Mouse (Mus musculus) heart, adult 8-10 months (tissue): ENCODE data around the gene Med4. TPM values are rescaled to one million over a fixed set of nuclear protein-coding genes. Genes with fewer than 3 reads are reported as not detected.

Experiments
- total RNA-seq, 4 experiments: library from RNA; stranded (reverse); gene quantifications; 2 replicates each; pipeline ENCODE4 v1.2.4; 2022

Med4 gene
- total RNA-seq, 4 experiments from 2014 or later = 19.8 to 23.7 (median 21.3) TPM

Other genes starting within 250 kb of the Med4 start
- 10 to 100 TPM; 18.1 to 19.5 (median 18.5) TPM for gene Rb1, start 184.2 kb upstream of the Med4 start, total RNA-seq
- 100 to 1,000 TPM; 747 to 855 (median 798) TPM for gene Itm2b, start 124.7 kb upstream of the Med4 start, total RNA-seq
- 100 to 1,000 TPM; 674 to 810 (median 734) TPM for gene Sucla2, start 15.3 kb downstream of the Med4 start, total RNA-seq
- 10 to 100 TPM in 1 of 4 experiments, 1 to 10 TPM in 3; 7.4 to 10.5 (median 8.8) TPM for gene Nudt15, start 38.2 kb downstream of the Med4 start, total RNA-seq
- not detected for gene Gm21750, start 151.2 kb downstream of the Med4 start, total RNA-seq